11 mouse cellular contexts compared by ENCODE assay signal in genomic region chr19:21623410-21624147, GRCm38 (mm10). TPM values are rescaled to one million over a fixed set of nuclear protein-coding genes. Genes with fewer than 3 reads are reported as not detected.
A peak's percentile ranks its signal among the peaks of the same experiment; 100 is the strongest.
DNase-seq lines count a peak whose midpoint lies in the region; ATAC-seq and TF ChIP-seq lines count a peak whose summit lies in the region.
"Had no signal": no experiment of that assay in that cellular context is flagged by ENCODE, and none has a peak within 500 bp of the region (broad histone marks: within the 10 kb centered on the region; RNA-seq: fewer than 3 reads in every experiment).

No protein-coding gene starts in this region.

- H3K4me3 ChIP-seq in liver, embryonic 16.5 days (ENCODE audit: low read depth, low read length), result no peak overlapping the region
- H3K4me3 ChIP-seq in thymus, adult 2 months (ENCODE audit: control insufficient read depth, insufficient read depth, low read length), result no peak overlapping the region
- H3K4me3 ChIP-seq: limb, embryonic 13.5 days had no signal

- no peaks in the 10 kb centered on the region; the same call in 1 of the 2 replicates for H3K4me1 ChIP-seq in liver, embryonic 16.5 days (ENCODE audit: control insufficient read depth, low read depth, low read length)
- H3K4me1 ChIP-seq in thymus, adult 2 months (replicated peaks; ENCODE audit: control insufficient read depth, insufficient read depth, low read length), result peaks cover 7% of the 10 kb centered on the region
- H3K4me1 ChIP-seq: limb, embryonic 13.5 days had no signal

- TF ChIP-seq POLR2A in thymus, adult 2 months (IDR thresholded peaks at IDR 0.05; ENCODE audit: control insufficient read depth, extremely low read depth, insufficient read depth, low read length, poor library complexity), result no peak

- H3K36me3 ChIP-seq in liver, embryonic 16.5 days (ENCODE audit: control insufficient read depth, insufficient read depth), result no peaks in the 10 kb centered on the region
- H3K36me3 ChIP-seq in thymus, adult 2 months (ENCODE audit: control insufficient read depth, insufficient read depth, low read length), result no peaks in the 10 kb centered on the region
- H3K36me3 ChIP-seq: limb, embryonic 13.5 days had no signal

- TF ChIP-seq CTCF in thymus, adult 2 months (IDR thresholded peaks at IDR 0.05; ENCODE audit: borderline replicate concordance, control insufficient read depth, extremely low read depth, insufficient read depth, low read length, poor library complexity), result no peak

- no peak overlapping the region for H3K27ac ChIP-seq in liver, embryonic 16.5 days (ENCODE audit: low read length)
- H3K27ac ChIP-seq in thymus, adult 2 months (ENCODE audit: control insufficient read depth, insufficient read depth, low read length), result no peak overlapping the region
- H3K27ac ChIP-seq: limb, embryonic 13.5 days had no signal

- H3K27me3 ChIP-seq in liver, embryonic 16.5 days (ENCODE audit: control insufficient read depth, insufficient read depth, low read depth, low read length), result no peaks in the 10 kb centered on the region
- H3K27me3 ChIP-seq in thymus, adult 2 months (ENCODE audit: control insufficient read depth, insufficient read depth, low read length), result no peaks in the 10 kb centered on the region
- H3K27me3 ChIP-seq: limb, embryonic 13.5 days had no signal

- H3K9me3 ChIP-seq in liver, embryonic 16.5 days (replicated peaks; ENCODE audit: control insufficient read depth, low read length), result no peaks in the 10 kb centered on the region
- H3K9me3 ChIP-seq: limb, embryonic 13.5 days had no signal

- H3K9ac ChIP-seq in liver, embryonic 16.5 days (ENCODE audit: low read depth, low read length), result no peak overlapping the region
- H3K9ac ChIP-seq: limb, embryonic 13.5 days had no signal

- peak; percentile 25 for DNase-seq in layer of hippocampus, adult 9-11 months
- no peak for DNase-seq in layer of hippocampus, postnatal 36 days
- DNase-seq in CD4-positive helper T cell, adult 2 months (ENCODE audit: low read depth, low spot score), result peak; percentile 22
- peak; percentile 37 for DNase-seq in NIH3T3 (ENCODE audit: low read depth)
- no peak for DNase-seq in thymus, adult 2 months
- no peak for DNase-seq in gastrocnemius, adult 8-10 months (ENCODE audit: low spot score in 2 of 2)
- DNase-seq: embryo, embryonic 11 days; gastrocnemius, postnatal 25 days; kidney, adult 11 months had no signal

- WGBS in liver, embryonic 16.5 days (ENCODE audit: insufficient replicate concordance), result 50% methylated on average over 3 of the region's 3 CpGs
- 72% methylated on average over 3 of the region's 3 CpGs for WGBS in thymus, adult 2 months

- 0 out of 2 replicates have a peak, but pooled peaks have one; percentile 7 for ATAC-seq in liver, embryonic 16.5 days (ENCODE audit: low read depth)

- H3K4me2 ChIP-seq in liver, embryonic 16.5 days (ENCODE audit: low read depth, low read length), result no peak overlapping the region
- H3K4me2 ChIP-seq: limb, embryonic 13.5 days had no signal

RNA-seq across cellular contexts. Expression of gene 1110059E24Rik, which starts 29.2 kb away (rescaled TPM):
- total RNA-seq in layer of hippocampus, postnatal 36 days (2021), result 10 to 100 TPM; 25.0 to 26.5 TPM
- polyA plus RNA-seq in liver, embryonic 16.5 days (2015; fragmentation: Nextera tagmentation; extraction: Ambion mirVana), result 12.7 and 13.6 TPM in 2 replicates
- polyA plus RNA-seq in thymus, adult 2 months (2012; rRNA removed), result 3.3 and 4.8 TPM in 2 replicates
- total RNA-seq in gastrocnemius, adult 8-10 months (2022), result 1 to 10 TPM; 6.9 to 8.5 (median 7.7) TPM

RNA-seq across cellular contexts. Expression of gene Abhd17b, which starts 29.4 kb away (rescaled TPM):
- 10 to 100 TPM; 44.3 to 48.0 TPM for total RNA-seq in layer of hippocampus, postnatal 36 days (2021)
- 4.9 and 5.8 TPM in 2 replicates for polyA plus RNA-seq in liver, embryonic 16.5 days (2015; fragmentation: Nextera tagmentation; extraction: Ambion mirVana)
- 8.2 and 12.8 TPM in 2 replicates for polyA plus RNA-seq in thymus, adult 2 months (2012; rRNA removed)
- total RNA-seq in gastrocnemius, adult 8-10 months (2022), result 10 to 100 TPM; 16.8 to 18.5 (median 18.3) TPM

Comparison
In these comparisons a context has a peak if more than half of its experiments do, and no peak if none do; other contexts are left out.
1. DNase-seq: peak in layer of hippocampus, adult 9-11 months (single experiment), CD4-positive helper T cell, adult 2 months (single experiment) and NIH3T3 (single experiment); none in layer of hippocampus, postnatal 36 days (0 of 2), thymus, adult 2 months (single experiment) and gastrocnemius, adult 8-10 months (0 of 2).